Mouse (Mus musculus): ENCODE measurements at regions not wholly inside any gene's neighbourhood (a gene's known extent, or its start where the extent isn't known, plus 50 kb on each side); places are given as distances from the start of the nearest gene placed in this dataset.

GRCm38 (mm10) chr10:38340406-38341175 lies 481.0 kb downstream of the Rfpl4b start:
- no peak for ATAC-seq (ENCODE audit: insufficient read depth, low read depth)
- H3K27ac ChIP-seq (ENCODE audit: low read depth) = no peak overlapping the region
- no peak for DNase-seq (ENCODE audit: low spot score)
- TF ChIP-seq CTCF (IDR thresholded peaks at IDR 0.05; ENCODE audit: low read depth) (no peak), EP300 (IDR thresholded peaks at IDR 0.05; ENCODE audit: low read depth) (no peak)
- WGBS = 54% methylated on average over 1 of the region's 1 CpGs
- no peaks in the 10 kb centered on the region for H3K36me3 ChIP-seq (replicated peaks; ENCODE audit: control insufficient read depth, insufficient read depth, low read length)
- H3K27me3 ChIP-seq (ENCODE audit: control insufficient read depth, insufficient read depth, low read length) = no peaks in the 10 kb centered on the region
- H3K4me1 ChIP-seq (ENCODE audit: control insufficient read depth, insufficient read depth) = no peaks in the 10 kb centered on the region
- H3K9me3 ChIP-seq (replicated peaks; ENCODE audit: control insufficient read depth, low read length) = no peaks in the 10 kb centered on the region
- H3K9ac ChIP-seq (replicated peaks; ENCODE audit: low read depth, low read length) = no peak overlapping the region
- H3K4me3 ChIP-seq (ENCODE audit: low read depth, low read length) = no peak overlapping the region
- no peak overlapping the region for H3K4me2 ChIP-seq (ENCODE audit: low read depth, low read length)

GRCm38 (mm10) chr10:38308716-38309392 lies 512.7 kb downstream of the Rfpl4b start:
- Histone ChIP-seq H3K9me3 (replicated peaks; ENCODE audit: control insufficient read depth, low read length) (no peaks in the 10 kb centered on the region), H3K27me3 (ENCODE audit: control insufficient read depth, insufficient read depth, low read length) (no peaks in the 10 kb centered on the region), H3K36me3 (replicated peaks; ENCODE audit: control insufficient read depth, insufficient read depth, low read length) (no peaks in the 10 kb centered on the region), H3K9ac (replicated peaks; ENCODE audit: low read depth, low read length) (no peak overlapping the region), H3K27ac (ENCODE audit: low read depth) (peak overlapping the region; percentile 51; the same call in 1 of the 2 replicates), H3K4me1 (ENCODE audit: control insufficient read depth, insufficient read depth) (no peaks in the 10 kb centered on the region), H3K4me3 (ENCODE audit: low read depth, low read length) (no peak overlapping the region), H3K4me2 (ENCODE audit: low read depth, low read length) (no peak overlapping the region)
- 44% methylated on average over 5 of the region's 5 CpGs for WGBS
- DNase-seq (ENCODE audit: low spot score) = peak; percentile 13
- ATAC-seq (ENCODE audit: insufficient read depth, low read depth) = no peak
- TF ChIP-seq CTCF (IDR thresholded peaks at IDR 0.05; ENCODE audit: low read depth) = no peak
- TF ChIP-seq EP300 (IDR thresholded peaks at IDR 0.05; ENCODE audit: low read depth) = no peak

GRCm38 (mm10) chr10:38295724-38296123 lies 525.9 kb downstream of the Rfpl4b start:
- no peak for TF ChIP-seq EP300 (IDR thresholded peaks at IDR 0.05; ENCODE audit: low read depth)
- no peak for TF ChIP-seq CTCF (IDR thresholded peaks at IDR 0.05; ENCODE audit: low read depth)
- no peak overlapping the region for H3K9ac ChIP-seq (replicated peaks; ENCODE audit: low read depth, low read length)
- 35% methylated on average over 2 of the region's 2 CpGs for whole genome bisulfite sequencing
- H3K4me1 ChIP-seq (ENCODE audit: control insufficient read depth, insufficient read depth) = no peaks in the 10 kb centered on the region
- no peak overlapping the region for H3K4me3 ChIP-seq (ENCODE audit: low read depth, low read length)
- no peak for DNase-seq (ENCODE audit: low spot score)
- no peaks in the 10 kb centered on the region for H3K36me3 ChIP-seq (replicated peaks; ENCODE audit: control insufficient read depth, insufficient read depth, low read length)
- H3K9me3 ChIP-seq (replicated peaks; ENCODE audit: control insufficient read depth, low read length) = no peaks in the 10 kb centered on the region
- no peak for ATAC-seq (ENCODE audit: insufficient read depth, low read depth)
- H3K27ac ChIP-seq (ENCODE audit: low read depth) = no peak overlapping the region
- no peaks in the 10 kb centered on the region for H3K27me3 ChIP-seq (ENCODE audit: control insufficient read depth, insufficient read depth, low read length)
- H3K4me2 ChIP-seq (ENCODE audit: low read depth, low read length) = no peak overlapping the region

GRCm38 (mm10) chr10:38288689-38289283 lies 532.8 kb downstream of the Rfpl4b start:
- Histone ChIP-seq H3K9ac (replicated peaks; ENCODE audit: low read depth, low read length) (no peak overlapping the region), H3K27me3 (ENCODE audit: control insufficient read depth, insufficient read depth, low read length) (no peaks in the 10 kb centered on the region), H3K4me1 (ENCODE audit: control insufficient read depth, insufficient read depth) (no peaks in the 10 kb centered on the region), H3K27ac (ENCODE audit: low read depth) (no peak overlapping the region), H3K36me3 (replicated peaks; ENCODE audit: control insufficient read depth, insufficient read depth, low read length) (no peaks in the 10 kb centered on the region), H3K9me3 (replicated peaks; ENCODE audit: control insufficient read depth, low read length) (no peaks in the 10 kb centered on the region), H3K4me3 (ENCODE audit: low read depth, low read length) (no peak overlapping the region), H3K4me2 (ENCODE audit: low read depth, low read length) (no peak overlapping the region)
- no peak for TF ChIP-seq EP300 (IDR thresholded peaks at IDR 0.05; ENCODE audit: low read depth)
- ATAC-seq (ENCODE audit: insufficient read depth, low read depth) (no peak), DNase-seq (ENCODE audit: low spot score) (no peak)
- 63% methylated on average over 6 of the region's 6 CpGs for WGBS

GRCm38 (mm10) chr10:38269136-38269535 lies 552.4 kb downstream of the Rfpl4b start:
- TF ChIP-seq EP300 (IDR thresholded peaks at IDR 0.05; ENCODE audit: low read depth) (no peak), CTCF (IDR thresholded peaks at IDR 0.05; ENCODE audit: low read depth) (peak; percentile 56)
- ATAC-seq (ENCODE audit: insufficient read depth, low read depth) (no peak), DNase-seq (ENCODE audit: low spot score) (no peak)
- no peaks in the 10 kb centered on the region for H3K27me3 ChIP-seq (ENCODE audit: control insufficient read depth, insufficient read depth, low read length)
- no peak overlapping the region for H3K27ac ChIP-seq (ENCODE audit: low read depth)
- H3K4me3 ChIP-seq (ENCODE audit: low read depth, low read length) = no peak overlapping the region
- no peaks in the 10 kb centered on the region for H3K36me3 ChIP-seq (replicated peaks; ENCODE audit: control insufficient read depth, insufficient read depth, low read length)
- H3K4me1 ChIP-seq (ENCODE audit: control insufficient read depth, insufficient read depth) = no peaks in the 10 kb centered on the region
- H3K9me3 ChIP-seq (replicated peaks; ENCODE audit: control insufficient read depth, low read length) = no peaks in the 10 kb centered on the region
- H3K9ac ChIP-seq (replicated peaks; ENCODE audit: low read depth, low read length) = no peak overlapping the region
- H3K4me2 ChIP-seq (ENCODE audit: low read depth, low read length) = no peak overlapping the region
- 82% methylated on average over 1 of the region's 1 CpGs for WGBS
